9 mouse cellular contexts compared by ENCODE assay signal in the genomic region with DNA sequence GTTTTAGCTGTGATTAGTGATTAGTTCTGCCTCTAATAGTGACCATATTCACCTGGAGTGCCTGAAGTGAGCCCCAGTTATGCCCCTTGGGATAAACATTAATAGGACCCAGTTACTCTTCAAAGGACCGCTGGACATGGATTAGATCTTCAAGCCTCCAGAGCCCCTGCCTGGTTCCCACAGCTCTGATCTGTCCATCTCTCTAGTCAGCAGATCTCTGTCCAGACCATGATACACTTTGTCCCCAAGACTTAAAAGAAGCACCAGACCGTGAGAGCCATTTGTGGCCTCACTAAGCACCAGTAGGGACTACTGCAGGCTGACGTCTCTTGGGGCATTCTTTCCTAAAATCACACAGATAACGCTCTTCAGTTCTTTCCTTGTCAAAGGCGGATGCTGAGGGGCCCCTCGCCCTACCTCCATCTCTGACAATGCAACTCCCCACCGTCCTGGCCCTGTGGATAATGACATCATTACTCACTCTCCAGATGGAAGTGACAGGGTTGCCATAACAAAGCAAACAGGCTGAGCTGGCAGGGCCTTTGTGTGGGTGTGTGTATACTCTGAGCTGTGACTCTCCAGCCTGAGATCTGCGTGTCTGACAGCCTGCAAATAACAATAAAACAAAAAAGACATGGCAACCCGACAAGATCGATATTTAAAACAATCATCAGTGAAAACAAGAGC. TPM values are rescaled to one million over a fixed set of nuclear protein-coding genes. Genes with fewer than 3 reads are reported as not detected.
DNase-seq lines count a peak whose midpoint lies in the region; ATAC-seq and TF ChIP-seq lines count a peak whose summit lies in the region.
"Had no signal": no experiment of that assay in that cellular context is flagged by ENCODE, and none has a peak within 500 bp of the region (broad histone marks: within the 10 kb centered on the region; RNA-seq: fewer than 3 reads in every experiment).

No protein-coding gene starts in this region.

- in situ Hi-C loops in Patski (cut with MboI; ENCODE audit: low pct_unique_long_range_greater_than_20kb) = no loop called here

- POLR2A ChIA-PET in Patski (lab: Charles Lee) = interaction anchor here (0.7 kb wide), 1 partner anchor 95 kb away, joined by 3 read pairs; no protein-coding TSS in a partner anchor

- H3K36me3 ChIP-seq in heart, embryonic 10.5 days = no peaks in the 10 kb centered on the region
- H3K36me3 ChIP-seq in limb, embryonic 11.5 days (ENCODE audit: control insufficient read depth, insufficient read depth, low read length) = no peaks in the 10 kb centered on the region
- no peaks in the 10 kb centered on the region for H3K36me3 ChIP-seq in neural tube, embryonic 14.5 days (ENCODE audit: control insufficient read depth, insufficient read depth, low read length)
- H3K36me3 ChIP-seq: limb, embryonic 13.5 days had no signal

- ATAC-seq in Patski = peak; percentile 44
- 0 out of 2 replicates have a peak, but pooled peaks have one; percentile 34 for ATAC-seq in limb, embryonic 11.5 days (ENCODE audit: insufficient number of reproducible peaks, low FRiP score, low TSS enrichment, low read depth)
- peak; percentile 85 for ATAC-seq in neural tube, embryonic 14.5 days (ENCODE audit: low read depth)

- H3K4me2 ChIP-seq in limb, embryonic 11.5 days (ENCODE audit: low read depth, severe bottlenecking) = no peak overlapping the region
- H3K4me2 ChIP-seq in neural tube, embryonic 14.5 days (ENCODE audit: low read depth, low read length) = no peak overlapping the region

- TF ChIP-seq CTCF in Patski (IDR thresholded peaks at IDR 0.05) = no peak

- H3K4me3 ChIP-seq in heart, embryonic 10.5 days = no peak overlapping the region
- no peak overlapping the region for H3K4me3 ChIP-seq in limb, embryonic 11.5 days (ENCODE audit: low read depth, low read length)
- no peak overlapping the region for H3K4me3 ChIP-seq in neural tube, embryonic 14.5 days (ENCODE audit: low read depth, low read length)
- H3K4me3 ChIP-seq: limb, embryonic 13.5 days had no signal

- peaks cover 28% of the 10 kb centered on the region for H3K4me1 ChIP-seq in heart, embryonic 10.5 days
- H3K4me1 ChIP-seq in limb, embryonic 11.5 days (ENCODE audit: control insufficient read depth, insufficient read depth, low read length) = peaks cover 11% of the 10 kb centered on the region
- peaks cover 11% of the 10 kb centered on the region; the same call in 1 of the 2 replicates for H3K4me1 ChIP-seq in neural tube, embryonic 14.5 days (ENCODE audit: control insufficient read depth, insufficient read depth, low read length)

- no peaks in the 10 kb centered on the region for H3K9me3 ChIP-seq in heart, embryonic 10.5 days
- H3K9me3 ChIP-seq in limb, embryonic 11.5 days (ENCODE audit: control insufficient read depth, low read length) = no peaks in the 10 kb centered on the region
- H3K9me3 ChIP-seq in neural tube, embryonic 14.5 days (ENCODE audit: control insufficient read depth, low read length) = no peaks in the 10 kb centered on the region
- H3K9me3 ChIP-seq: limb, embryonic 13.5 days had no signal

- DNase-seq in Patski (ENCODE audit: low read depth, low spot score) = no peak
- peak; percentile 40 to 48 for DNase-seq in cerebellum, postnatal 25 days
- DNase-seq in heart, embryonic 10.5 days (ENCODE audit: low spot score) = peak; percentile 85
- DNase-seq in kidney, adult 9 months = peak; percentile 81
- DNase-seq in limb, embryonic 11.5 days (ENCODE audit: low spot score) = peak; percentile 32
- DNase-seq in urinary bladder, postnatal 25 days (ENCODE audit: low spot score) = no peak
- DNase-seq in adrenal gland, postnatal 36 days = no peak

- no peak overlapping the region for H3K9ac ChIP-seq in limb, embryonic 11.5 days (ENCODE audit: low read length)
- no peak overlapping the region; the same call in 1 of the 2 replicates for H3K9ac ChIP-seq in neural tube, embryonic 14.5 days (replicated peaks; ENCODE audit: low read depth, low read length)

- peak overlapping the region; percentile 81 for H3K27ac ChIP-seq in heart, embryonic 10.5 days
- no peak overlapping the region for H3K27ac ChIP-seq in limb, embryonic 11.5 days (replicated peaks; ENCODE audit: low read depth, low read length)
- H3K27ac ChIP-seq in neural tube, embryonic 14.5 days (ENCODE audit: low read depth, low read length) = peak overlapping the region; percentile 81
- H3K27ac ChIP-seq: limb, embryonic 13.5 days had no signal

- CTCF ChIA-PET in Patski (lab: Charles Lee) = interaction anchor here (1.1 kb wide), 1 partner anchor 26 kb away, joined by 3 read pairs; a partner anchor contains a TSS

- no peaks in the 10 kb centered on the region for H3K27me3 ChIP-seq in Patski
- H3K27me3 ChIP-seq in heart, embryonic 10.5 days (ENCODE audit: insufficient read depth, poor library complexity, severe bottlenecking) = no peaks in the 10 kb centered on the region
- no peaks in the 10 kb centered on the region for H3K27me3 ChIP-seq in limb, embryonic 11.5 days (ENCODE audit: control insufficient read depth, insufficient read depth, low read length)
- H3K27me3 ChIP-seq in neural tube, embryonic 14.5 days (ENCODE audit: control insufficient read depth, insufficient read depth, low read length) = no peaks in the 10 kb centered on the region
- H3K27me3 ChIP-seq: limb, embryonic 13.5 days had no signal

- 24% methylated on average over 10 of the region's 10 CpGs for WGBS in heart, embryonic 10.5 days
- WGBS in limb, embryonic 11.5 days = 36% methylated on average over 10 of the region's 10 CpGs
- 7% methylated on average over 10 of the region's 10 CpGs for WGBS in neural tube, embryonic 14.5 days

RNA-seq across cellular contexts. Expression of a gene that starts 26.8 kb away (rescaled TPM):
- 117 TPM for polyA plus RNA-seq in Patski (2021)
- polyA plus RNA-seq in heart, embryonic 10.5 days (2016; fragmentation: Nextera tagmentation; extraction: Ambion mirVana) = 105 and 116 TPM in 2 replicates
- 176 and 185 TPM in 2 replicates for polyA plus RNA-seq in limb, embryonic 11.5 days (2014; fragmentation: Nextera tagmentation; extraction: Ambion mirVana)
- polyA plus RNA-seq in neural tube, embryonic 14.5 days (2014; fragmentation: Nextera tagmentation; extraction: Ambion mirVana) = 126 and 135 TPM in 2 replicates
- total RNA-seq in adrenal gland, postnatal 36 days (2021) = 100 to 1,000 TPM in 1 of 2 experiments, 10 to 100 TPM in 1; 99.1 to 112 TPM

Comparison
In these comparisons a context has a peak if more than half of its experiments do, and no peak if none do; other contexts are left out.
1. ATAC-seq: peak in every context shown above with its lines; median percentile 85 in neural tube, embryonic 14.5 days; 44 in Patski; 34 in limb, embryonic 11.5 days.
2. DNase-seq: peak in cerebellum, postnatal 25 days (2 of 2), heart, embryonic 10.5 days (single experiment), kidney, adult 9 months (single experiment) and limb, embryonic 11.5 days (single experiment); none in Patski (single experiment), urinary bladder, postnatal 25 days (single experiment) and adrenal gland, postnatal 36 days (0 of 2).